Mouse (Mus musculus) neural tube, embryonic 15.5 days (tissue): ENCODE measurements around the gene Tm9sf3. TPM values are rescaled to one million over a fixed set of nuclear protein-coding genes. Genes with fewer than 3 reads are reported as not detected.

Experiments used
- ATAC-seq: fragments of 200-750 bp; cut with Nextera tagmentation; 2 replicates; pipeline ENCODE4 v1.8.0; 2017; ENCODE audit warnings: mild to moderate bottlenecking, moderate TSS enrichment, moderate library complexity; ENCODE audit not compliant: low FRiP score
- H3K27ac ChIP-seq: fragments of 300-500 bp; sonication (generic); replicated peaks from 2 replicates; pipeline ENCODE4 v1.5.1; 2015; ENCODE audit warnings: mild to moderate bottlenecking, inconsistent platforms
- H3K27me3 ChIP-seq: fragments of 300-500 bp; sonication (generic); replicated peaks from 2 replicates; pipeline ENCODE4 v1.6.1; 2015; ENCODE audit warnings: inconsistent platforms
- H3K36me3 ChIP-seq: fragments of 300-500 bp; sonication (generic); 2 replicates; pipeline ENCODE4 v1.6.1; 2015; ENCODE audit warnings: inconsistent platforms
- H3K4me1 ChIP-seq: fragments of 300-500 bp; sonication (generic); 2 replicates; pipeline ENCODE4 v1.6.1; 2015; ENCODE audit warnings: inconsistent platforms
- H3K4me2 ChIP-seq: fragments of 300-500 bp; sonication (generic); 2 replicates; pipeline ENCODE4 v1.6.1; 2015; ENCODE audit warnings: inconsistent platforms, mild to moderate bottlenecking, moderate library complexity
- H3K4me3 ChIP-seq: fragments of 300-500 bp; sonication (generic); replicated peaks from 2 replicates; pipeline ENCODE4 v1.5.1; 2015; ENCODE audit warnings: mild to moderate bottlenecking, inconsistent platforms
- H3K9ac ChIP-seq: fragments of 300-500 bp; sonication (generic); replicated peaks from 2 replicates; pipeline ENCODE4 v1.6.1; 2015; ENCODE audit warnings: mild to moderate bottlenecking, inconsistent platforms
- H3K9me3 ChIP-seq: fragments of 300-500 bp; sonication (generic); replicated peaks from 2 replicates; pipeline ENCODE4 v1.6.1; 2016; ENCODE audit warnings: inconsistent platforms
- WGBS: fragments of 180-500 bp; shearing (Covaris S2); methylation state at CpG from one replicate; pipeline ENCODE4 v1.1.7; 2015; ENCODE audit warnings: mixed read lengths; 5-methylcytosine and 5-hydroxymethylcytosine counted together
- polyA plus RNA-seq: library from polyadenylated mRNA; unstranded; fragments of >200 nt; fragmentation: Nextera tagmentation; extraction: Ambion mirVana; gene quantifications from 2 replicates; pipeline ENCODE4 v1.2.1, GENCODE M21; 2015

Tm9sf3 gene
- polyA plus RNA-seq, 1 experiment from 2014 or later, result 86.2 TPM

- Histone ChIP-seq H3K4me3 (no peak overlapping the region), H3K27me3 (peaks cover 6% of the 10 kb centered on the region; the same call in 1 of the 2 replicates), H3K9me3 (no peaks in the 10 kb centered on the region), H3K36me3 (no peaks in the 10 kb centered on the region), H3K9ac (no peak overlapping the region), H3K4me2 (no peak overlapping the region), H3K4me1 (peaks cover 20% of the 10 kb centered on the region), H3K27ac (no peak overlapping the region)
- 17% methylated on average over 10 of the region's 10 CpGs for WGBS
- ATAC-seq, result no peak
These were observed 99.2 kb downstream of the Tm9sf3 start for GRCm38 (mm10) chr19:41164447-41165095.

Other genes starting within 250 kb of the Tm9sf3 start
- gene Dntt, start 234.7 kb downstream of the Tm9sf3 start, polyA plus RNA-seq, result 0.23 and 0.38 TPM in 2 replicates
- gene Opalin, start 186.9 kb downstream of the Tm9sf3 start, polyA plus RNA-seq, result not detected in 2 replicates
- gene Tll2, start 57.2 kb downstream of the Tm9sf3 start, polyA plus RNA-seq, result 1.9 and 2.2 TPM in 2 replicates
- gene Pik3ap1, start 121.1 kb upstream of the Tm9sf3 start, polyA plus RNA-seq, result 1.6 and 2.7 TPM in 2 replicates
- 12.4 and 13.8 TPM in 2 replicates for gene Lcor, start 218.6 kb upstream of the Tm9sf3 start, polyA plus RNA-seq